Mouse (Mus musculus): ENCODE measurements around the gene Gamt. TPM values are rescaled to one million over a fixed set of nuclear protein-coding genes. Genes with fewer than 3 reads are reported as not detected.
A peak's percentile ranks its signal among the peaks of the same experiment; 100 is the strongest.

Gamt gene
- polyA plus RNA-seq, 2 experiments, result 74.1 to 90.8 TPM

DNA sequence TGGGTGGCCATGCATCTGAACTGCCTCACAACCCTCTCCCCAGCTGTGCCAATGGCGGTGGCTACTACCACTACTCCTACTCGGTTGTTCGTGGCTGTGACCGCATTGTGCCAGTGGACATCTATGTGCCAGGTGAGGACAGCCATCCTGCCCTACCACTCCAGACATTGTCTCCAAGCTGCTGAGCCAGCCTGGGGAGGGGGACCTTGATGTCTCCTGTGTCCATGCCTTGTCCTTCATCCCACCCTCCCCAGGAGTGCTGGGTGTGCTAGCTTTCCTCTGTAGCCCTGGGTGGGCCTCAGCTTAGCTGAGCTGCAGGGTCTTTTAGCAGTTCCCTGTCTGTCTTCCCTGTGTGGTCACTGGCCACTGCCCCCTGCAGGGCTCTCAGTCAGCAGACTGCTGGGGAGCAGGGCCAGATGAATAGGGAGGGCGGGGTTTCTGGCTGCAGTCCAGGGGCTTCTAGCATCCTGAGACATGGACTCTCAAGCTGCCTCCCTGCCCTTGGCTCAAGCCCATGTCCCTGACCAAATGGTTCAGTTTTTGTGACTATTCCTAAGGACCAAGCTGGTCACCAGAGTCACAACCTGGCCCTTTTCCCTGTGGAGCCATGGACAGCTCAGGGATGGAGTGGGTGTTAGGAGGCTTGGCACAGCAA lies 4.8 kb downstream of the Gamt start:
- DNase-seq (ENCODE audit: low spot score) (peak; percentile 33), ATAC-seq (ENCODE audit: low FRiP score, low read depth) (no peak)
- H3K4me1 ChIP-seq (ENCODE audit: control insufficient read depth, insufficient read depth, low read length), result peaks cover 9% of the 10 kb centered on the region
- H3K9me3 ChIP-seq (ENCODE audit: control insufficient read depth, low read length), result no peaks in the 10 kb centered on the region
- TF ChIP-seq POLR2A (IDR thresholded peaks at IDR 0.05; ENCODE audit: borderline replicate concordance, extremely low read depth, insufficient read depth, insufficient read length), result no peak
- H3K9ac ChIP-seq (ENCODE audit: low read depth, low read length, severe bottlenecking), result no peak overlapping the region
- H3K36me3 ChIP-seq (ENCODE audit: control insufficient read depth, insufficient read depth, low read length), result peaks cover 60% of the 10 kb centered on the region
- H3K4me3 ChIP-seq (replicated peaks; ENCODE audit: low read length), result no peak overlapping the region
- H3K27me3 ChIP-seq (ENCODE audit: control insufficient read depth, insufficient read depth, low read length), result no peaks in the 10 kb centered on the region
- H3K4me2 ChIP-seq (replicated peaks; ENCODE audit: low read depth, low read length, severe bottlenecking), result no peak overlapping the region
- 81% methylated on average over 5 of the region's 5 CpGs for WGBS
- no peak overlapping the region for H3K27ac ChIP-seq (replicated peaks; ENCODE audit: low read depth, low read length)

DNA sequence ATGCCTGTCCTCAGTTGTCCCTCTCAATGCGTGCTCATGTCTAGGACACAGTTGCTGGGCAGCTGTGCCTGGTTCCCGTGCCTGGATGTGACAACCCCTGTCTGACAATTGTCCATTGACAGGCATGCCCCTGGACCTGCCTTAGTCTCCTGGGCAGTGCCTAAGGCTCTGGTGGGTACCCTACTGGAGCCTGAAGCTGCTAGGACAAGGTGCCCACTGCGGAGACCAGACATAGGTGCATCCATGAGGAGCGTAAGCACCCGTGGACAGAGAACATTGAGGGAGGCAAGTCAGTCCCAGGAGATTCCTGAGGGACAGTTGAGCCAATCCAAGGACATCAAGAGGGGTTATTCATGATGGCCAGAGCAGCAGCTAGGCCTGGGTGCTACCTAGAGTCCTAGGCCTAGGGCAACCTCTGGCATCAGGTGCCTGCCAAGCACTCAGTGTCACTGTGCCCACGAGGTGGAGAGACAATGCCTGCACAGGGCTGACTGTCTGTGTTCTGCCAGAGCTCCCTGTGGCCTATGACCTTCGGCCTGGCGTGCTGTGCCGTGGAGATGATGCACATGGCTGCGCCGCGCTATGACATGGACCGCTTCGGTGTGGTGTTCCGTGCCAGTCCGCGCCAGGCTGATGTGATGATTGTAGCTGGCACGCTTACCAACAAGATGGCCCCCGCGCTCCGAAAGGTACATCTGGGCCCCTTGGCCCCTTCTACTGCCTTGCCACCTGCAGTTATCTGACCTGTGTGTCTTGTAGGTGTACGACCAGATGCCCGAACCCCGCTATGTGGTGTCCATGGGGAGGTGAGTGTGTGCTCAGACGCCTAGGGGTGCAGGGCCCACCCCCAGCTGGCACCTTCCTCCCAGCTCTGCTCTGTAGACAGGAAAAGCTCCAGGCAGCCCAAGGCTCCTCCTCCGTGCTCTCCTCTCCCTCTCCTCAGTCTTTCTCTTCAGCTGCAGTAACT lies 6.2 kb downstream of the Gamt start:
- Histone ChIP-seq H3K4me3 (replicated peaks; ENCODE audit: low read length) (no peak overlapping the region), H3K27me3 (ENCODE audit: control insufficient read depth, insufficient read depth, low read length) (no peaks in the 10 kb centered on the region), H3K9me3 (ENCODE audit: control insufficient read depth, low read length) (no peaks in the 10 kb centered on the region), H3K36me3 (ENCODE audit: control insufficient read depth, insufficient read depth, low read length) (peaks cover 60% of the 10 kb centered on the region), H3K27ac (replicated peaks; ENCODE audit: low read depth, low read length) (no peak overlapping the region), H3K4me1 (ENCODE audit: control insufficient read depth, insufficient read depth, low read length) (peaks cover 6% of the 10 kb centered on the region), H3K9ac (ENCODE audit: low read depth, low read length, severe bottlenecking) (no peak overlapping the region), H3K4me2 (replicated peaks; ENCODE audit: low read depth, low read length, severe bottlenecking) (no peak overlapping the region)
- no peak for ATAC-seq (ENCODE audit: low FRiP score, low read depth)
- DNase-seq (ENCODE audit: low spot score), result no peak
- WGBS, result 93% methylated on average over 26 of the region's 26 CpGs
- TF ChIP-seq POLR2A (IDR thresholded peaks at IDR 0.05; ENCODE audit: borderline replicate concordance, extremely low read depth, insufficient read depth, insufficient read length), result no peak

DNA sequence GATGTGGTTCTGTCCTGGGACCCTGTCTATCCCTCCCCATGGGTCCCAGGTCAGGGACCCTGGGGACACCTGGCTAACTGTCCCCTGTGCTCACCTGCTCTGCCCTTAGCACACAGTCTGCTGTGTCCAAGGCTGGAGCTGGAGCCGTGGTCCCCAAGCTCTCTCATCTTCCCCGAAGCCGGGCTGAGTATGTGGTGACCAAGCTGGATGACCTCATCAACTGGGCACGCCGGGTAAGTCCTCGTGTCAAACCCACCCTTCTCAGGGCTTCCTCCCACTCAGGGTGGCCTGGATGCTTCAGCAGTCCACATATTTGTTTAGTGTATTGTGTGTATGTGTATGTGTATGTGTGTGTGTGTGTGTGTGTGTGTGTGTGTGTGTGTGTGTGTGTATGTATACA lies 7.3 kb downstream of the Gamt start:
- H3K4me1 ChIP-seq (ENCODE audit: control insufficient read depth, insufficient read depth, low read length), result 0 out of 2 replicates have a peak, but pooled peaks cover 4% of the 10 kb centered on the region
- no peak for ATAC-seq (ENCODE audit: low FRiP score, low read depth)
- no peak for TF ChIP-seq POLR2A (IDR thresholded peaks at IDR 0.05; ENCODE audit: borderline replicate concordance, extremely low read depth, insufficient read depth, insufficient read length)
- H3K9ac ChIP-seq (ENCODE audit: low read depth, low read length, severe bottlenecking), result no peak overlapping the region
- H3K4me2 ChIP-seq (replicated peaks; ENCODE audit: low read depth, low read length, severe bottlenecking), result no peak overlapping the region
- no peak overlapping the region for H3K4me3 ChIP-seq (replicated peaks; ENCODE audit: low read length)
- peaks cover 54% of the 10 kb centered on the region for H3K36me3 ChIP-seq (ENCODE audit: control insufficient read depth, insufficient read depth, low read length)
- 89% methylated on average over 6 of the region's 6 CpGs for WGBS
- no peak overlapping the region for H3K27ac ChIP-seq (replicated peaks; ENCODE audit: low read depth, low read length)
- no peaks in the 10 kb centered on the region for H3K9me3 ChIP-seq (ENCODE audit: control insufficient read depth, low read length)
- no peaks in the 10 kb centered on the region for H3K27me3 ChIP-seq (ENCODE audit: control insufficient read depth, insufficient read depth, low read length)
- DNase-seq (ENCODE audit: low spot score), result no peak

DNA sequence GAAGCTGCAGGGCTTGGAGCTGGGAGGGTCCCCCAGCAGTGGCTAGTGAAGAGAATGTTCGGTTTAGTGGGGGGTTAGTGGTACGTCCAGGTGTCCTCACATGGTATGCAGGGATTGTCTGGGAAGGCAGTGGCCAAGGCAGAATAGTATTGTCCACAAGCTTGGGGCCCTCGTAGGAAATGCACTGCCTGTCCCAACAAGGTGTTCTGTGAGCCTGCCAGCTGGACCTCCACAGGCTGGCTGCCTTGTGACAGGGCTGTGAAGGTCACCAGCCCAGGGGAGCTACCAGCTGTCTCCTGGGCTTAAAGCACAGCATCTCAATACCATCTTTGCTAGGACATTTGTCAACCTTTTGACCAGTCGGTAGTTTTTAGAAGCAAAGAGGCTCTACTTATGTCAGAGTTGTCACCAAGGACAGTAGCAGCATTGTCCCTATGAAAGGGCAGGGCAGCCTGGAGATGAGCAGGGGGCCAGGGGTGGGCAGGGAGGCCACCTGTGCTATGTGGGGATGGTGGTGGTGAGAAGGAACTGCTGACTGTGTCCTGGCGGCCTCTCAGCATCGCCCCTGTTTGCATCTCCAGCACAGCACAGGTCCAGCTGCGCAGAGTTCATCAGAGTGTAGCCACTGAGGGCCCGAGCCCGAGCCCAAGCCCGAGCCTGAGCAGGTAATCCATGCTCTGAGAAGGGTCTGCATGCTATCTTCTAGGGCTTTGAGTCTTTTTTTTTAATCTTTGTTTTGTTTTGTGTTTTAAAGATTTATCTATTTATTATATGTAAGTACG lies 8.1 kb downstream of the Gamt start:
- Histone ChIP-seq H3K4me2 (replicated peaks; ENCODE audit: low read depth, low read length, severe bottlenecking) (no peak overlapping the region), H3K9me3 (ENCODE audit: control insufficient read depth, low read length) (no peaks in the 10 kb centered on the region), H3K27ac (replicated peaks; ENCODE audit: low read depth, low read length) (no peak overlapping the region), H3K4me1 (ENCODE audit: control insufficient read depth, insufficient read depth, low read length) (0 out of 2 replicates have a peak, but pooled peaks cover 7% of the 10 kb centered on the region), H3K36me3 (ENCODE audit: control insufficient read depth, insufficient read depth, low read length) (peaks cover 46% of the 10 kb centered on the region), H3K4me3 (replicated peaks; ENCODE audit: low read length) (no peak overlapping the region), H3K9ac (ENCODE audit: low read depth, low read length, severe bottlenecking) (no peak overlapping the region), H3K27me3 (ENCODE audit: control insufficient read depth, insufficient read depth, low read length) (no peaks in the 10 kb centered on the region)
- WGBS, result 93% methylated on average over 11 of the region's 11 CpGs
- TF ChIP-seq POLR2A (IDR thresholded peaks at IDR 0.05; ENCODE audit: borderline replicate concordance, extremely low read depth, insufficient read depth, insufficient read length), result no peak
- no peak for DNase-seq (ENCODE audit: low spot score)
- no peak for ATAC-seq (ENCODE audit: low FRiP score, low read depth)

DNA sequence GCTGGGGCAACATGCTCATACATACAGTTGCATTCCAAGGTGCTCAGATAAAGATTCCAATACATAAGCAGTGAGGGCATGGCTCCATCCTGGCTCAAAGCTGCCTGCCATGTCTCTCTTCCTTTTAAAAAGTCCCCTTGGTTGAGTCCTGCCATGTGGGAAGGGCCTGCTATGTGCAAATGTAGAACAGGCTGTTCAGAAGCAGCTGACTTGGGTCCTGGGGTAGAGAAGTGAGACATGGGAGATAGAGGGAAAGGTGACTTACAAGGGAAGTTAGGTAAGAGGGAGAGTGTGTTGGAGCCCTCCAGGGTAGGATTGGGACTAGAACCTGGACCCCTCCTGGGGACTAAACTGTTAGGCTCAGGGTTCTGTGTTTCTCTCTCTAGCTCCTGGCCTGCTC lies 8.8 kb downstream of the Gamt start:
- peaks cover 42% of the 10 kb centered on the region for H3K36me3 ChIP-seq (ENCODE audit: control insufficient read depth, insufficient read depth, low read length)
- TF ChIP-seq POLR2A (IDR thresholded peaks at IDR 0.05; ENCODE audit: borderline replicate concordance, extremely low read depth, insufficient read depth, insufficient read length), result no peak
- no peak overlapping the region for H3K4me3 ChIP-seq (replicated peaks; ENCODE audit: low read length)
- ATAC-seq (ENCODE audit: low FRiP score, low read depth) (no peak), DNase-seq (ENCODE audit: low spot score) (no peak)
- no peaks in the 10 kb centered on the region for H3K27me3 ChIP-seq (ENCODE audit: control insufficient read depth, insufficient read depth, low read length)
- no peak overlapping the region for H3K27ac ChIP-seq (replicated peaks; ENCODE audit: low read depth, low read length)
- H3K9me3 ChIP-seq (ENCODE audit: control insufficient read depth, low read length), result no peaks in the 10 kb centered on the region
- no peak overlapping the region for H3K9ac ChIP-seq (ENCODE audit: low read depth, low read length, severe bottlenecking)
- 0 out of 2 replicates have a peak, but pooled peaks cover 7% of the 10 kb centered on the region for H3K4me1 ChIP-seq (ENCODE audit: control insufficient read depth, insufficient read depth, low read length)
- no peak overlapping the region for H3K4me2 ChIP-seq (replicated peaks; ENCODE audit: low read depth, low read length, severe bottlenecking)

All from limb, embryonic 14.5 days (tissue).